Mouse (Mus musculus) hindbrain, embryonic 12.5 days (tissue): ENCODE measurements around the gene Dusp13. TPM values are rescaled to one million over a fixed set of nuclear protein-coding genes. Genes with fewer than 3 reads are reported as not detected.

Source experiments
- ATAC-seq: fragments of 200-750 bp; cut with Nextera tagmentation; 2 replicates; pipeline ENCODE4 v1.8.0; 2017; ENCODE audit warnings: moderate TSS enrichment; ENCODE audit not compliant: low FRiP score
- H3K27ac ChIP-seq: fragments of 300-500 bp; sonication (generic); 2 replicates; pipeline ENCODE4 v1.5.1; 2016; ENCODE audit warnings: mild to moderate bottlenecking
- H3K27me3 ChIP-seq: fragments of 300-500 bp; sonication (generic); 2 replicates; pipeline ENCODE4 v1.6.1; 2016; ENCODE audit warnings: mild to moderate bottlenecking
- H3K36me3 ChIP-seq: fragments of 300-500 bp; sonication (generic); 2 replicates; pipeline ENCODE4 v1.6.1; 2016; ENCODE audit warnings: mild to moderate bottlenecking
- H3K4me1 ChIP-seq: fragments of 300-500 bp; sonication (generic); 2 replicates; pipeline ENCODE4 v1.6.1; 2016
- H3K4me2 ChIP-seq: fragments of 300-500 bp; sonication (generic); replicated peaks from 2 replicates; pipeline ENCODE4 v1.6.1; 2016; ENCODE audit warnings: mild to moderate bottlenecking
- H3K4me3 ChIP-seq: fragments of 300-500 bp; sonication (generic); 2 replicates; pipeline ENCODE4 v1.5.1; 2016; ENCODE audit warnings: mild to moderate bottlenecking
- H3K9ac ChIP-seq: fragments of 300-500 bp; sonication (generic); 2 replicates; pipeline ENCODE4 v1.6.1; 2016; ENCODE audit warnings: mild to moderate bottlenecking, moderate library complexity
- H3K9me3 ChIP-seq: fragments of 300-500 bp; sonication (generic); replicated peaks from 2 replicates; pipeline ENCODE4 v1.6.1; 2016; ENCODE audit warnings: mild to moderate bottlenecking
- WGBS: fragments of 180-500 bp; shearing (Covaris S2); methylation state at CpG from one replicate; pipeline ENCODE4 v1.1.7; 2016; 5-methylcytosine and 5-hydroxymethylcytosine counted together
- polyA plus RNA-seq: library from polyadenylated mRNA; unstranded; fragments of >200 nt; fragmentation: Nextera tagmentation; extraction: Ambion mirVana; gene quantifications from 2 replicates; pipeline ENCODE4 v1.2.1, GENCODE M21; 2016

The Dusp13 gene
- polyA plus RNA-seq, 1 experiment from 2014 or later: 0.43 TPM

- Histone ChIP-seq H3K4me1 (peaks cover 20% of the 10 kb centered on the region), H3K27ac (no peak overlapping the region), H3K9me3 (no peaks in the 10 kb centered on the region), H3K36me3 (no peaks in the 10 kb centered on the region), H3K27me3 (peaks cover 21% of the 10 kb centered on the region), H3K9ac (no peak overlapping the region), H3K4me3 (no peak overlapping the region), H3K4me2 (no peak overlapping the region)
- no peak for ATAC-seq
- 81% methylated on average over 10 of the region's 10 CpGs for WGBS
Measured at GRCm38 (mm10) chr14:21685411-21686146, 65.4 kb downstream of the Dusp13 start.

GRCm38 (mm10) chr14:21683834-21684233 lies 67.1 kb downstream of the Dusp13 start:
- peaks cover 31% of the 10 kb centered on the region for H3K4me1 ChIP-seq
- no peak overlapping the region for H3K27ac ChIP-seq
- H3K4me2 ChIP-seq: no peak overlapping the region
- ATAC-seq: no peak
- 69% methylated on average over 4 of the region's 4 CpGs for WGBS
- no peaks in the 10 kb centered on the region for H3K36me3 ChIP-seq
- no peak overlapping the region for H3K4me3 ChIP-seq
- no peaks in the 10 kb centered on the region for H3K9me3 ChIP-seq
- H3K27me3 ChIP-seq: peaks cover 21% of the 10 kb centered on the region
- no peak overlapping the region for H3K9ac ChIP-seq

Other genes with a start within 250 kb of the Dusp13 start
- gene Dupd1, start 36.6 kb downstream of the Dusp13 start, polyA plus RNA-seq: 0.25 and 0.31 TPM in 2 replicates
- gene Samd8, start 650 bp downstream of the Dusp13 start, polyA plus RNA-seq: 15.9 and 19.0 TPM in 2 replicates
- gene Vdac2, start 74.1 kb upstream of the Dusp13 start, polyA plus RNA-seq: 245 and 257 TPM in 2 replicates
- 18.2 and 22.3 TPM in 2 replicates for gene Comtd1, start 97.8 kb upstream of the Dusp13 start, polyA plus RNA-seq
- gene Zfp503, start 238.4 kb upstream of the Dusp13 start, polyA plus RNA-seq: 39.0 and 45.6 TPM in 2 replicates